Mouse (Mus musculus) CH12.LX (cell line): ENCODE measurements around the gene Vps35l.

Source experiments
- CTCF ChIP-seq, 2 experiments: IDR thresholded peaks in 1 of 2; conservative IDR thresholded peaks in 1 of 2; 2 replicates each; pipeline ENCODE4 v1.5.1; 2011 to 2012; ENCODE audit warnings: low read depth in 2 of 2, low read length in 2 of 2, improper control_type of control experiment in 1 of 2, inconsistent platforms in 1 of 2, mild to moderate bottlenecking in 1 of 2, moderate library complexity in 1 of 2
- JUND ChIP-seq: conservative IDR thresholded peaks from 2 replicates; pipeline ENCODE4 v1.6.1; 2011; ENCODE audit warnings: low read depth, low read length, improper control_type of control experiment
- MAX ChIP-seq: IDR thresholded peaks from 2 replicates; pipeline ENCODE4 v1.6.1; 2011; ENCODE audit warnings: low read length, improper control_type of control experiment
- POLR2A ChIP-seq: IDR thresholded peaks from 2 replicates; pipeline ENCODE4 v1.6.1; 2011; ENCODE audit warnings: low read depth, mild to moderate bottlenecking, improper control_type of control experiment, low read length
- RAD21 ChIP-seq: IDR thresholded peaks from 2 replicates; pipeline ENCODE4 v1.6.1; 2011; ENCODE audit warnings: low read depth, mild to moderate bottlenecking, low read length, improper control_type of control experiment, moderate library complexity
- SIN3A ChIP-seq: IDR thresholded peaks from 2 replicates; pipeline ENCODE4 v1.6.1; 2012; ENCODE audit warnings: low read length, improper control_type of control experiment, inconsistent platforms
- TCF12 ChIP-seq: IDR thresholded peaks from 2 replicates; pipeline ENCODE4 v1.6.1; 2014; ENCODE audit warnings: low read depth, mild to moderate bottlenecking, inconsistent platforms, low read length, improper control_type of control experiment
- USF1 ChIP-seq: IDR thresholded peaks from 2 replicates; pipeline ENCODE4 v1.6.1; 2014; ENCODE audit warnings: low read depth, mild to moderate bottlenecking, inconsistent platforms, low read length, improper control_type of control experiment
- USF2 ChIP-seq: conservative IDR thresholded peaks from 2 replicates; pipeline ENCODE4 v1.6.1; 2011; ENCODE audit warnings: low read depth, low read length, improper control_type of control experiment

GRCm38 (mm10) chr7:118763939-118764338 is 23.9 kb downstream of the Vps35l start:
- TF ChIP-seq RAD21: no peak
- TF ChIP-seq USF1: no peak
- no peak for TF ChIP-seq JUND
- TF ChIP-seq SIN3A: no peak
- TF ChIP-seq USF2: no peak
- TF ChIP-seq MAX: no peak
- TF ChIP-seq POLR2A: no peak
- no peak for TF ChIP-seq TCF12
- TF ChIP-seq CTCF (conservative IDR thresholded peaks at IDR 0.05 in 1 of 2, IDR thresholded peaks at IDR 0.05 in 1 of 2; ENCODE audit: low read depth in 2 of 2, low read length in 2 of 2): no peak
